3 mouse cellular contexts compared by ENCODE assay signal in the genomic region with DNA sequence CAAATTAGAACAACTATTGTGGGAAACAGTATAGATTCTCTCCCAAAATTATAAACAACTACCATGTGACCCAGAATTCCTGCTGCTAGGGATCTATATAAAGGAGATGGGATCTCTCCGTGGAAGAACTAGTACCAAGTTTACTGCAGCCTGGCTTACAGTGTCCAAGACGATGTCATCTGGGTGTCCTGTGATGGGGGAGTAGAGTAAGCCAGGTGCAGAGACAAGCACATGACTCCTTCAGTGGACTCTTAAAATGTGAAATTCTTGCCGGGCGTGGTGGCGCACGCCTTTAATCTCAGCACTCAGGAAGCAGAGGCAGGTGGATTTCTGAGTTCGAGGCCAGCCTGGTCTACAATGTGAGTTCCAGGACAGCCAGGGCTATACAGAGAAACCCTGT. TPM values are rescaled to one million over a fixed set of nuclear protein-coding genes. Genes with fewer than 3 reads are reported as not detected.
"Had no signal": no experiment of that assay in that cellular context is flagged by ENCODE, and none has a peak within 500 bp of the region (broad histone marks: within the 10 kb centered on the region; RNA-seq: fewer than 3 reads in every experiment).

No protein-coding gene starts in this region.

RNA-seq across cellular contexts. Expression of a gene that starts 51.2 kb away (rescaled TPM):
- polyA plus RNA-seq: neural tube, embryonic 12.5 days; neural tube, embryonic 13.5 days; neural tube, embryonic 14.5 days had no signal
